Mouse (Mus musculus) right cerebral cortex, adult 18-20 months (tissue): ENCODE results near the gene Pdcd1.
"Not testable (repeated sequence)": the region's sequence is repeated elsewhere in the genome, so short reads cannot be mapped to it uniquely, and the experiment has no call there.

Source experiments
- DNase-seq: peaks from one replicate; pipeline ENCODE4 v3.0.0; 2022; ENCODE audit warnings: mixed read lengths

Pdcd1 gene

GRCm38 (mm10) chr1:94052373-94052772 is at the start of gene Pdcd1:
Pdcd1 (minus strand) TSS chr1:94052553.
- DNase-seq, result no peak

- DNase-seq, result no peak
Observed at GRCm38 (mm10) chr1:94091788-94092187, 39.4 kb upstream of the Pdcd1 start.

GRCm38 (mm10) chr1:94086311-94086898 is 34.1 kb upstream of the Pdcd1 start:
- DNase-seq, result no peak

- no peak for DNase-seq
Observed at GRCm38 (mm10) chr1:94085324-94086105, 33.2 kb upstream of the Pdcd1 start.

GRCm38 (mm10) chr1:94081761-94082160 is 29.4 kb upstream of the Pdcd1 start:
- DNase-seq, result no peak

- no peak for DNase-seq
Observed at GRCm38 (mm10) chr1:94081191-94081590, 28.8 kb upstream of the Pdcd1 start.

GRCm38 (mm10) chr1:94080718-94081117 is 28.4 kb upstream of the Pdcd1 start:
- no peak for DNase-seq

GRCm38 (mm10) chr1:94078835-94079440 is 26.6 kb upstream of the Pdcd1 start:
- peak; percentile 86 for DNase-seq

- no peak for DNase-seq
Observed at GRCm38 (mm10) chr1:94078314-94078713, 26.0 kb upstream of the Pdcd1 start.

GRCm38 (mm10) chr1:94076702-94077101 is 24.3 kb upstream of the Pdcd1 start:
- DNase-seq, result no peak

- DNase-seq, result no peak
Observed at GRCm38 (mm10) chr1:94074756-94075155, 22.4 kb upstream of the Pdcd1 start.

GRCm38 (mm10) chr1:94058281-94058680 is 5.9 kb upstream of the Pdcd1 start:
- DNase-seq, result not testable (repeated sequence)

- no peak for DNase-seq
Observed at GRCm38 (mm10) chr1:94057401-94057800, 5.0 kb upstream of the Pdcd1 start.

GRCm38 (mm10) chr1:94055966-94056365 is 3.6 kb upstream of the Pdcd1 start:
- DNase-seq, result no peak

- DNase-seq, result no peak
Observed at GRCm38 (mm10) chr1:94054481-94054880, 2.1 kb upstream of the Pdcd1 start.

GRCm38 (mm10) chr1:94053530-94054216 is 1.3 kb upstream of the Pdcd1 start:
- DNase-seq, result peak; percentile 88

- DNase-seq, result no peak
Observed at GRCm38 (mm10) chr1:94051104-94051503, 1.2 kb downstream of the Pdcd1 start.

GRCm38 (mm10) chr1:94046544-94046943 is 5.8 kb downstream of the Pdcd1 start:
- no peak for DNase-seq

- DNase-seq, result no peak
Observed at GRCm38 (mm10) chr1:94045559-94045958, 6.8 kb downstream of the Pdcd1 start.

GRCm38 (mm10) chr1:94040391-94040790 is 12.0 kb downstream of the Pdcd1 start:
- no peak for DNase-seq

GRCm38 (mm10) chr1:94034984-94035743 is 17.2 kb downstream of the Pdcd1 start:
- peak; percentile 88 for DNase-seq

- no peak for DNase-seq
Observed at GRCm38 (mm10) chr1:94033075-94033602, 19.2 kb downstream of the Pdcd1 start.
